Mouse (Mus musculus) thymus, adult 2 months (tissue): Measurements from ENCODE around the gene Ldah. TPM values are rescaled to one million over a fixed set of nuclear protein-coding genes. Genes with fewer than 3 reads are reported as not detected.

Experiments used
- DNase-seq: peaks from one replicate; pipeline ENCODE4 v3.0.0; 2021
- H3K27ac ChIP-seq: fragments of 200-500 bp; 2 replicates; pipeline ENCODE4 v1.5.1; 2012; ENCODE audit warnings: low read length, control low read depth; ENCODE audit not compliant: control insufficient read depth, insufficient read depth
- H3K27me3 ChIP-seq: fragments of 200-500 bp; 2 replicates; pipeline ENCODE4 v1.6.1; 2012; ENCODE audit warnings: mild to moderate bottlenecking, low read length, moderate library complexity, mixed read lengths; ENCODE audit not compliant: control insufficient read depth, insufficient read depth
- H3K36me3 ChIP-seq: fragments of 200-500 bp; 2 replicates; pipeline ENCODE4 v1.6.1; 2012; ENCODE audit warnings: mild to moderate bottlenecking, low read length, moderate library complexity; ENCODE audit not compliant: control insufficient read depth, insufficient read depth
- H3K4me1 ChIP-seq: fragments of 200-500 bp; replicated peaks from 2 replicates; pipeline ENCODE4 v1.6.1; 2012; ENCODE audit warnings: low read length; ENCODE audit not compliant: control insufficient read depth, insufficient read depth
- H3K4me3 ChIP-seq: fragments of 200-500 bp; 2 replicates; pipeline ENCODE4 v1.5.1; 2012; ENCODE audit warnings: mild to moderate bottlenecking, low read length, control low read depth, moderate library complexity; ENCODE audit not compliant: control insufficient read depth, insufficient read depth
- CTCF ChIP-seq: fragments of 200-500 bp; IDR thresholded peaks from 2 replicates; pipeline ENCODE4 v1.5.1; 2012; ENCODE audit warnings: mild to moderate bottlenecking, control low read depth, low read length, moderate library complexity, borderline replicate concordance; ENCODE audit not compliant: control insufficient read depth, poor library complexity, insufficient read depth; ENCODE audit errors: extremely low read depth
- POLR2A ChIP-seq: fragments of 200-500 bp; IDR thresholded peaks from 2 replicates; pipeline ENCODE4 v1.6.1; 2012; ENCODE audit warnings: mild to moderate bottlenecking, low read length, control low read depth, moderate library complexity; ENCODE audit not compliant: control insufficient read depth, poor library complexity, insufficient read depth; ENCODE audit errors: extremely low read depth
- WGBS: fragments of 180-500 bp; shearing (Covaris S2); methylation state at CpG from one replicate; pipeline ENCODE4 v1.1.7; 2018; 5-methylcytosine and 5-hydroxymethylcytosine counted together
- polyA plus RNA-seq: library from polyadenylated mRNA; depleted of rRNA; stranded (reverse); fragments of >200 nt; gene quantifications from 2 replicates; pipeline ENCODE4 v1.2.3, GENCODE M21; 2012

Ldah gene
- polyA plus RNA-seq, 1 experiment: 33.2 TPM

DNA sequence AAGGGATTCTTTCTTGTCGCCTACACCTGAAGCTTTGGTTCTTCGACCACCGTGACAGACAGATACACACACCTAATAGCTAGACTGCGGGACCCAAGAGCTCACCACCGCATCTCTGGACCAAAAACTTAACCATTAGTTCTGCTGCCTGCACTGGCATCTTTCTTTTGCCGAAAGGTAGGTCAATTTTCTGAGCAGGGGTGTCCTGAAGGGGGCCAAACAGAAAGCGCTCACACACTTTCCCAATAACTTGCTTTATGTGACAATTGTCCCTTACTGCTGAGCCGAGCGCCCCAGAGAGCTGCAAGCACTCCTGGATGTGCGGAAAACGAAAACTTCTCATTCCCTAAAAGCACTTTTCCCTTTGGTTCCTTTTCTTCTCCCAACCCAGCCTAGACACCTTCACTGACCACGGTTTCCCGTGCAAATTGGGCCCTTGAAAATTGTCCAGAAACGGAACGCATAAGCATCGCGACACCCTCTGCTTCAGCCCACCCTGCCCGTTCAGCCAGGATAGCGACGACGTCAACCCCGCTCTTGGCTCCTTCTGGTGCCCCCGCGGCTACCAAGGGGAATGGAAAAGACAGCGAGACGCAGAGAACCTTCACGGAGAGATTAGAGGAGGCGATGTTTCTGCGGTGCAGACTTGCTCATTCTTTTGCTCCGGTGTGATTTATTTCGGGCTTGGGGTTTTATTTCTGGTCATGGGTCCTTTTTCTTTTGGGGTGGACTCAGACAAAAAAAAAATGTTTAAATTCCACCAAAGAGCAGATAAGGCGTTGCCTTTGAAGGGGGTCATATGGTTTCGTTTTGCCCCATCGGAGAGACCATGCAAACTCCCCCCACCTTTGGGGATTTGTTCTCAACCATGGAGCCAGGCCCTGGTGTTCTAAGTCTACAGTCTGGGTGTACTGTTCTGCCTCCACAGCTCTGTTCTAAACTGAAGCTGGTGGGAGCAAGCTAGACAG, 91.5 kb downstream of the Ldah start:
- 13% methylated on average over 34 of the region's 34 CpGs for WGBS

DNA sequence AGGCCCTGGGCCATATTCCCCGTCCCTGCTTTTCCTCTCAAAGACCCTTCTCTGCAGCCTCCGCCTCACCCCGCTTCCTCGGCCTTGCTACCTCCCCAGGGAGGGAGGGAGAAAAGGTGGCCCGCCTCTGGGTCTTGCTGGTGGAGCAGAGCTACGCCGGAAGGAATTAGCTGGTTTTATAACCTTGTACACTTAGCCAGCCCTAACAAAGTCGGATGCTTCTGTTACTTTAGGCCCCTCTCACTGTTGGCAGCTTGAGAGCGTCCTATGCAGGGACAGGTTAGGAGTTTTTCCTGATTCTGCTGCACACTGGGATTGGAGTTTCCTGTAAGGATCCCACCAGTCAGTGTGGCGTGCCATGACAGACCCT, 92.2 kb downstream of the Ldah start:
- 45% methylated on average over 10 of the region's 10 CpGs for WGBS
- Histone ChIP-seq H3K4me1 (peaks cover 2% of the 10 kb centered on the region), H3K27ac (no peak overlapping the region), H3K27me3 (peaks cover 22% of the 10 kb centered on the region; the same call in 1 of the 2 replicates), H3K4me3 (no peak overlapping the region), H3K36me3 (no peaks in the 10 kb centered on the region)
- TF ChIP-seq CTCF: no peak
- no peak for TF ChIP-seq POLR2A
- no peak for DNase-seq

More for the DNA sequence above, 91.5 kb downstream of the Ldah start:
- H3K4me1 ChIP-seq: peaks cover 2% of the 10 kb centered on the region
- no peak overlapping the region for H3K27ac ChIP-seq
- peaks cover 22% of the 10 kb centered on the region; the same call in 1 of the 2 replicates for H3K27me3 ChIP-seq
- no peak overlapping the region for H3K4me3 ChIP-seq
- TF ChIP-seq CTCF (no peak), POLR2A (no peak)
- no peaks in the 10 kb centered on the region for H3K36me3 ChIP-seq
- no peak for DNase-seq

DNA sequence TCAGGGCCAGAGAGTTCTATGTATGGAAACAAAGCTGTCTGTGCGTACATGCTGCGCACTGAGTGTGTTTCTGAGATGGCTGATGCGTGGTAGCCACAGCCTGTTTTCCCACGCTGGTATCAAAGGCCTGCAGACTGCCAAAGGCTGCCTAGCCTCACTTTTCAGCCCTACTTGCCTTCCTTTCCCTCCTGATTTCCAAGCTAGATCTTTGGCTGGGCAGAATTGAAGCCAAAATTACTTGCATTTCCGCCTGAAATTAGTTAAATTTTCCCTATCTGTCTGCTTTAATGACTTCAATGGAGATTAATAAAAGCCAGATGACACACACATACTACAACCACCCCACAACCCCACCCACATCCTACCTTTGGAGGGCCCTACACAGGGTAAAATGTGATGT, 92.6 kb downstream of the Ldah start:
- peaks cover 22% of the 10 kb centered on the region; the same call in 1 of the 2 replicates for H3K27me3 ChIP-seq
- DNase-seq: no peak
- H3K36me3 ChIP-seq: no peaks in the 10 kb centered on the region
- 80% methylated on average over 5 of the region's 5 CpGs for WGBS
- TF ChIP-seq POLR2A (no peak), CTCF (no peak)
- no peak overlapping the region for H3K27ac ChIP-seq
- H3K4me3 ChIP-seq: no peak overlapping the region
- H3K4me1 ChIP-seq: peaks cover 2% of the 10 kb centered on the region; the same call in 1 of the 2 replicates

DNA sequence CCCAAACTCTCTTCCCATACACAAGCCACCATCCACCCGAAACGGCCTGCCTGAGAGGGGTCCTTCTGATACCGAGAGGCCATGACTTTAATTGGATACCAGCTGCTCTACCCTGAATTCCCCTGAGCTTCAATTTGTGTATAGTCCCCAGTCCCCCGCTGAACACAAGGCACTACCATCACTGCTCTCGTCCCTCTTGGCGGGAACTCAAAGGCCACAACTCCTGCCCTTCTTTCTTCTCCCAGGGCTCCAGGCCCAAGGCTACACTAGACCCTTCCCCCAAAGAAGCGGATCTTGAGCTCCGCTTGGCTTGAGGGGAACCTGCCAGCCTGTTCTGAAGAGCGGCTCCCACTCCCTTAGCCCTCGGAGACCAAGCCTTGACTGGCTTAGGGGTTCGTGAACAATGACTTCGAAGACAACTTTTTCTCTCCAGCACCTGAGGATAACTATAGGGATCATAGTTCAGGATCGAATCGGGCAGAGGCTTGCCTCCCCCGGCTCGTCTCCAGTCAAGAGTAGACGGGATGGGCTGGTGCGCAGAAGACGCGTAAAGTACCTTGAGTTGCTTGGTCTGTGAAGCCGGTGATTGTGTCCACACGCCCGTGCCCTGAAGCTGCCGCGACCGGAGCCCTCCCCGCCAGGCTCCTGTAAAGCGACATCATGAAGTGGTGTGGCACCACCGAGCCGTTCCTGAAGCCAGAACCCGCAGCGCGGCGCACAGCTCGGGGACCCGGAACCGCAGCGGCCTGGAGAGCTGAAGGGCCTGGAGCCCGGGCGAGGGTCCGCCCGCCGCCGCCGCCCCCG, 93.3 kb downstream of the Ldah start:
- no peak overlapping the region for H3K27ac ChIP-seq
- WGBS: 21% methylated on average over 46 of the region's 46 CpGs
- DNase-seq: no peak
- H3K36me3 ChIP-seq: no peaks in the 10 kb centered on the region
- peaks cover 22% of the 10 kb centered on the region; the same call in 1 of the 2 replicates for H3K27me3 ChIP-seq
- H3K4me1 ChIP-seq: no peaks in the 10 kb centered on the region; the same call in 1 of the 2 replicates
- no peak for TF ChIP-seq CTCF
- no peak for TF ChIP-seq POLR2A
- no peak overlapping the region for H3K4me3 ChIP-seq

DNA sequence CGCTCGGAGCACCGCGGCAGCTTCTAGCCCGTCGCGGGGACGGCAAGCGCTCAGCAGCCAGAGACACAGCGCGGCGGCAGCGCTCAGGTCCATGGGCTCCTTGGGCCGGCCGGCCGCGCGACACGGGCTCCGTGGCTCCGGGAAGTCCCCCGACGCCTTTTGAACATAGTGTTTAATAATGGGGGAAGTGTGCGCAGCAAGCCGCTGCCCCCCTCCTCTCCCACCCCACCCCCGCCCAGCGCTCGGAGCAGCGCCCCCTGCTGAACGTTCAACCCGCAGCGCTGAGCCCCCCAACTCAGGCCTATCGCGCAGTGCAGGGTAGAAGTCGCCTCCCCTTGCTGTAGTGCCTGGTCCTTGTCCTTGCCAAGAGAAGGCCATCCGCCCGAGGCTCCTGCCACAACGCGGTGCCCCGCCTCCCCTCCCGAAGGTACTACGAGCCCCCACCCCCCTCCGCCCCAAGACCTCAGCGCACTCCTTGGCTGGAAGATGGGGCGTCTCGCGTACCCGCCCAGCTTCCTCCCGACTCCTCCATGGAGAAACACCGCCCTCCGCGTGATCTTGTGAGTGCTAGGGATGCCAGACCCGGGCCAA, 94.0 kb downstream of the Ldah start, which contains the start of gene Gdf7:
TSS of gene Gdf7 (minus strand) at position 114 of the 591 bp plus-strand sequence.
- WGBS: 5% methylated on average over 53 of the region's 53 CpGs
- TF ChIP-seq CTCF (no peak), POLR2A (no peak)
- Histone ChIP-seq H3K4me1 (no peaks in the 10 kb centered on the region; the same call in 1 of the 2 replicates), H3K27ac (no peak within 1 kb of the TSS), H3K27me3 (peaks cover 22% of the 10 kb centered on the region; the same call in 1 of the 2 replicates), H3K4me3 (no peak within 1 kb of the TSS), H3K36me3 (no peaks in the 10 kb centered on the region)
- DNase-seq: no peak

DNA sequence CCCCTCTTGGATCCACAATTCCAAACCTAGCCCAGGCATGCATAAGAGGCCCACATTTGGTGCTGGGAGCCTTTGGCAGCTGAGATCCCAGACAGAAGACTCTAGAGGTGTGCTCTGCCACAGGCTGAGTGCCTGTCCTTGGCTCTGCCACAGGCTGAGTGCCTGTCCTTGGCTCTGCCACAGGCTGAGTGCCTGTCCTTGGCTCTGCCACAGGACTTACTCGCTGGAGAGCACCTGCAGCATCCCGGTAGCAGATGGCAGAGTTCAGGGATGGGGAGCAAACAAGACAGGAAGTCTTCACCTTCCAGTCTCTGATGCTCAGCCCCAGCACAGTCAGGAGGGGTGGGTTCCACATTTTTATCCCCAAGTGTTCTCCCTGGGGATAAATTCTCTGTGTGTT, 97.4 kb downstream of the Ldah start:
- no peak for TF ChIP-seq POLR2A
- TF ChIP-seq CTCF: no peak
- WGBS: 61% methylated on average over 2 of the region's 2 CpGs

More for the DNA sequence above, 97.4 kb downstream of the Ldah start:
- H3K27ac ChIP-seq: no peak overlapping the region
- no peaks in the 10 kb centered on the region for H3K36me3 ChIP-seq
- no peak for DNase-seq
- peaks cover 14% of the 10 kb centered on the region; the same call in 1 of the 2 replicates for H3K27me3 ChIP-seq
- H3K4me1 ChIP-seq: no peaks in the 10 kb centered on the region
- no peak overlapping the region for H3K4me3 ChIP-seq
